ENCODE assay signal across 7 mouse cellular contexts in the genomic region with DNA sequence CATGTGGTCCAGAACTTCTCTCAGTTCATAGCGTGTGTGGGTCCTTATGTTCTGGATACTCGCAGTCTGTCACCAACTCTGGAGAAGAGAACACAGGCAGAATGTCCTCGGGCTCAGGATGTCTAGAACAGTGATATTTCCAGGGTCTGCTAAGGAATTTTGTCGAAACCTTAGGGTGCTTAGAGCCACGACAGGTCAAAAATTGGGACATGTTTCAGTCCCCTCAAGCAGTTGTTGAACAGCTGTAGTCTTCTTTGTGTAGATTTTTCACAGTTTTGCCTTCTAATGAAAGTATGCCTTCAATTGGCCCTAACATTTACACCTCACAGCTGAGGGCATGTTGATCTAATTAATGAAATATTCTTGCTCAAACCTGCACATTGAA. TPM values are rescaled to one million over a fixed set of nuclear protein-coding genes. Genes with fewer than 3 reads are reported as not detected.
DNase-seq lines count a peak whose midpoint lies in the region; ATAC-seq and TF ChIP-seq lines count a peak whose summit lies in the region.

No protein-coding gene starts in this region.

- peak overlapping the region; percentile 80 for H3K9ac ChIP-seq in lung, postnatal 0 days (replicated peaks; ENCODE audit: low read depth)
- H3K9ac ChIP-seq in limb, embryonic 11.5 days (ENCODE audit: low read length): peak overlapping the region; percentile 86

- H3K4me3 ChIP-seq in lung, postnatal 0 days (ENCODE audit: low read depth, low read length): peak overlapping the region; percentile 81
- peak overlapping the region; percentile 66 for H3K4me3 ChIP-seq in limb, embryonic 11.5 days (ENCODE audit: low read depth, low read length)
- peak overlapping the region; percentile 87 for H3K4me3 ChIP-seq in small intestine, adult 2 months (ENCODE audit: low read depth, low read length)

- peaks cover 7% of the 10 kb centered on the region; the same call in 1 of the 2 replicates for H3K4me1 ChIP-seq in lung, postnatal 0 days (ENCODE audit: insufficient read depth, low read depth, low read length)
- peaks cover 3% of the 10 kb centered on the region; the same call in 1 of the 2 replicates for H3K4me1 ChIP-seq in limb, embryonic 11.5 days (ENCODE audit: control insufficient read depth, insufficient read depth, low read length)
- peaks cover 11% of the 10 kb centered on the region; the same call in 1 of the 2 replicates for H3K4me1 ChIP-seq in small intestine, adult 2 months (ENCODE audit: control insufficient read depth, insufficient read depth, insufficient read length, low read length)

- peak overlapping the region; percentile 82; the same call in 1 of the 2 replicates for H3K27ac ChIP-seq in lung, postnatal 0 days (ENCODE audit: low read length)
- no peak overlapping the region for H3K27ac ChIP-seq in limb, embryonic 11.5 days (replicated peaks; ENCODE audit: low read depth, low read length)
- H3K27ac ChIP-seq in small intestine, adult 2 months (ENCODE audit: insufficient read depth, low read depth, low read length): peak overlapping the region; percentile 70; the same call in 1 of the 2 replicates

- ATAC-seq in lung, postnatal 0 days: no peak
- peak; percentile 18 for ATAC-seq in erythroblast, adult 5-6 weeks (replicated peaks; ENCODE audit: low FRiP score, poor library complexity, severe bottlenecking)
- no peak for ATAC-seq in limb, embryonic 11.5 days (ENCODE audit: insufficient number of reproducible peaks, low FRiP score, low TSS enrichment, low read depth)

- H3K9me3 ChIP-seq in lung, postnatal 0 days (ENCODE audit: low read length): no peaks in the 10 kb centered on the region
- no peaks in the 10 kb centered on the region for H3K9me3 ChIP-seq in limb, embryonic 11.5 days (ENCODE audit: control insufficient read depth, low read length)

- no peak for TF ChIP-seq POLR2A in small intestine, adult 2 months (IDR thresholded peaks at IDR 0.05; ENCODE audit: low read depth, low read length)

- H3K27me3 ChIP-seq in lung, postnatal 0 days (replicated peaks; ENCODE audit: insufficient read depth, low read length): no peaks in the 10 kb centered on the region
- no peaks in the 10 kb centered on the region for H3K27me3 ChIP-seq in limb, embryonic 11.5 days (ENCODE audit: control insufficient read depth, insufficient read depth, low read length)
- no peaks in the 10 kb centered on the region for H3K27me3 ChIP-seq in small intestine, adult 2 months (ENCODE audit: control insufficient read depth, insufficient read depth, low read length)

- no peak for DNase-seq in lung, postnatal 0 days (ENCODE audit: low spot score)
- DNase-seq in lung, adult 18-20 months: no peak
- peak; percentile 23 for DNase-seq in limb, embryonic 11.5 days (ENCODE audit: low spot score)
- DNase-seq in adrenal gland, postnatal 25 days: no peak
- DNase-seq in cerebellum, postnatal 14 days: no peak

- H3K36me3 ChIP-seq in lung, postnatal 0 days (ENCODE audit: insufficient read depth, low read length): no peaks in the 10 kb centered on the region
- H3K36me3 ChIP-seq in limb, embryonic 11.5 days (ENCODE audit: control insufficient read depth, insufficient read depth, low read length): peaks cover 2% of the 10 kb centered on the region; the same call in 1 of the 2 replicates
- H3K36me3 ChIP-seq in small intestine, adult 2 months (ENCODE audit: control insufficient read depth, insufficient read depth, low read length): 0 out of 2 replicates have a peak, but pooled peaks cover 1% of the 10 kb centered on the region

- TF ChIP-seq CTCF in lung, postnatal 0 days (IDR thresholded peaks at IDR 0.05): no peak
- no peak for TF ChIP-seq CTCF in small intestine, adult 2 months (IDR thresholded peaks at IDR 0.05; ENCODE audit: extremely low read depth, insufficient read length, insufficient replicate concordance, low read depth, low read length)

- peak overlapping the region; percentile 63 for H3K4me2 ChIP-seq in lung, postnatal 0 days (replicated peaks; ENCODE audit: low read depth, low read length)
- H3K4me2 ChIP-seq in limb, embryonic 11.5 days (ENCODE audit: low read depth, severe bottlenecking): peak overlapping the region; percentile 64

- 5% methylated on average over 5 of the region's 5 CpGs for WGBS in lung, postnatal 0 days
- 10% methylated on average over 5 of the region's 5 CpGs for WGBS in limb, embryonic 11.5 days
- 3% methylated on average over 5 of the region's 5 CpGs for WGBS in small intestine, adult 2 months

- no peak for TF ChIP-seq EP300 in lung, postnatal 0 days (IDR thresholded peaks at IDR 0.05)

RNA-seq across cellular contexts. Expression of gene Cops4, which starts 0.9 kb away (rescaled TPM):
- 92.4 and 94.3 TPM in 2 replicates for polyA plus RNA-seq in lung, postnatal 0 days (2015; fragmentation: Nextera tagmentation; extraction: Ambion mirVana)
- 19.4 and 27.5 TPM in 2 replicates for total RNA-seq in erythroblast, adult 5-6 weeks (2015; ENCODE audit: low replicate concordance)
- 19.7 and 30.5 TPM in 2 replicates for total RNA-seq in erythroblast, adult 5-6 weeks (2017; ENCODE audit: low replicate concordance)
- polyA plus RNA-seq in limb, embryonic 11.5 days (2014; fragmentation: Nextera tagmentation; extraction: Ambion mirVana): 254 TPM in 2 replicates
- 7.3 and 14.0 TPM in 2 replicates for polyA plus RNA-seq in small intestine, adult 2 months (2012; rRNA removed)
- 71.8 and 73.4 TPM in 2 replicates for total RNA-seq in adrenal gland, postnatal 25 days (2021)

RNA-seq across cellular contexts. Expression of gene Lin54, which starts 18.6 kb away (rescaled TPM):
- polyA plus RNA-seq in lung, postnatal 0 days (2015; fragmentation: Nextera tagmentation; extraction: Ambion mirVana): 5.7 and 5.9 TPM in 2 replicates
- total RNA-seq in erythroblast, adult 5-6 weeks (2015; ENCODE audit: low replicate concordance): 27.2 and 29.0 TPM in 2 replicates
- 17.7 and 19.5 TPM in 2 replicates for total RNA-seq in erythroblast, adult 5-6 weeks (2017; ENCODE audit: low replicate concordance)
- polyA plus RNA-seq in limb, embryonic 11.5 days (2014; fragmentation: Nextera tagmentation; extraction: Ambion mirVana): 16.1 and 16.8 TPM in 2 replicates
- 1.9 and 6.3 TPM in 2 replicates for polyA plus RNA-seq in small intestine, adult 2 months (2012; rRNA removed)
- total RNA-seq in adrenal gland, postnatal 25 days (2021): 14.5 and 15.7 TPM in 2 replicates

RNA-seq across cellular contexts. Expression of gene Plac8, which starts 53.0 kb away (rescaled TPM):
- polyA plus RNA-seq in lung, postnatal 0 days (2015; fragmentation: Nextera tagmentation; extraction: Ambion mirVana): 51.2 and 59.3 TPM in 2 replicates
- total RNA-seq in erythroblast, adult 5-6 weeks (2015; ENCODE audit: low replicate concordance): 479 and 590 TPM in 2 replicates
- 231 and 307 TPM in 2 replicates for total RNA-seq in erythroblast, adult 5-6 weeks (2017; ENCODE audit: low replicate concordance)
- polyA plus RNA-seq in limb, embryonic 11.5 days (2014; fragmentation: Nextera tagmentation; extraction: Ambion mirVana): 2.7 and 3.1 TPM in 2 replicates
- 1,430 and 1,806 TPM in 2 replicates for polyA plus RNA-seq in small intestine, adult 2 months (2012; rRNA removed)
- 5.5 and 9.6 TPM in 2 replicates for total RNA-seq in adrenal gland, postnatal 25 days (2021)

Comparison
In these comparisons a context has a peak if more than half of its experiments do, and no peak if none do; other contexts are left out.
1. RNA of gene Plac8, which starts 53.0 kb away (polyA plus RNA-seq): 1,430 to 1,806 TPM in small intestine, adult 2 months; 51.2 to 59.3 TPM in lung, postnatal 0 days and 2.7 to 3.1 TPM in limb, embryonic 11.5 days; every median in the first group is over 10 times any median in the second.
2. Peak in every context shown above with its lines, with median percentiles within 50 percentile points of each other: H3K4me3 ChIP-seq.